Mouse (Mus musculus) bone marrow macrophage, adult 2 months (primary cell): ENCODE data around the gene Zscan25.

Experiments used
- CTCF ChIP-seq: IDR thresholded peaks from 2 replicates; pipeline ENCODE4 v1.5.1; 2012; ENCODE audit warnings: low read depth, mild to moderate bottlenecking, low read length, moderate library complexity
- POLR2A ChIP-seq: IDR thresholded peaks from 2 replicates; pipeline ENCODE4 v1.6.1; 2012; ENCODE audit warnings: mild to moderate bottlenecking, low read depth, low read length, borderline replicate concordance

DNA sequence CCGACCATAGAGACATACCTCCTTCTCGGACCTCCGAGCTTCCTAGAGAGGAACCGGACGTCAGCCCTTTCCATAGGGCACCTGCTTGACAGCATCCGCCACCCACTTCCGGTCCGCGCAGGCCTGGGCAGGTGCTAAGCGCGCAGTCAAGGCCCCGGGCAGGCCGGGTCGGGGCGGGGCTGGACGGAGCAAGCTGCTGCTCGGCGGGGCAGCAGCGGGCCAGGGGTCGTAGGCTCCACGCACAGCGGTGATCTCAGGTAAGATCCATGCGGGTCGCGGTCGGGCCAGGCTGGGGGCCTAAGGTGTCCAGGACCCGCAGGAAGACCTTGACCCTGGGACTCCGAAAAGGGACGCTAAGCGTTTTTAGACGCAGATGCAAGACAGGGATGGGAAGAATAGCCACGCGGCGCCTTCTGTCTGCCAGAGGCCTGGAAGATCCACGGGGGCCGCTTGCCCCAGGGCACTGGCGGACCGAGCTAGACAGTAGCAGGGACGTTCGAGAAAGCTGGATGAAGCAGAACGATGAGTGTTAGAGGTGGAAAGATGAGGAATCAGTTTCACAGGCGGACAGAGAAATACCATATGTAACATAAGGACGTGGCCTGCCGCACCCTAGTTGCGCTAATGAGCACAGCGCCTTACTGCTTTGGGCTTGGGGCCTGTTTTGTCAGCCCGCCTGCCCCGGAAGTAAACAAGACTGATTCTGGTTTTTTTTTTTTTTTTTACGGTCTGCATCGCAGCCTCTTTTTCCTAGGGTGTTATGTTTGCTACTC lies at the start of gene Zscan25:
- TF ChIP-seq CTCF (no peak), POLR2A (no peak; the same call in 1 of the 2 replicates)
